Mouse (Mus musculus) left cerebral cortex, postnatal 10 days (tissue): ENCODE measurements around the gene Arl5b. TPM values are rescaled to one million over a fixed set of nuclear protein-coding genes. Genes with fewer than 3 reads are reported as not detected.

Experiments used
- DNase-seq, 2 experiments: peaks; one replicate each; pipeline ENCODE4 v3.0.0; 2021 to 2022; ENCODE audit warnings: low spot score in 2 of 2, mixed read lengths in 1 of 2; ENCODE audit errors: extremely low spot score in 1 of 2
- intact Hi-C: fragments of 180-260 bp; cut with DNase I; formaldehyde crosslinking; loops from one replicate; pipeline ENCODE4 v1.15.1; 2025
- total RNA-seq, 2 experiments: library from RNA; stranded (reverse); gene quantifications; 2 replicates each; pipeline ENCODE4 v1.2.3; 2021

Gene Arl5b
- total RNA-seq, 2 experiments from 2014 or later = 35.8 to 37.4 TPM

- DNase-seq = no peak
- intact Hi-C loops = no loop called here
These were observed 55.2 kb downstream of the Arl5b start for GRCm38 (mm10) chr2:15104386-15104785.

- no peak for DNase-seq
- intact Hi-C loops = no loop called here
These were observed 62.1 kb downstream of the Arl5b start for GRCm38 (mm10) chr2:15111290-15111689.

- no peak for DNase-seq
- intact Hi-C loops = no loop called here
These were observed 62.7 kb downstream of the Arl5b start for GRCm38 (mm10) chr2:15111808-15112440.

- no peak for DNase-seq
- intact Hi-C loops = no loop called here
These were observed 63.5 kb downstream of the Arl5b start for GRCm38 (mm10) chr2:15112741-15113140.

GRCm38 (mm10) chr2:15121217-15121680 lies 72.1 kb downstream of the Arl5b start:
- intact Hi-C loops = no loop called here
- no peak for DNase-seq

Other genes starting within 250 kb of the Arl5b start
- gene Nsun6, start 5.7 kb downstream of the Arl5b start, total RNA-seq = 10 to 100 TPM in 1 of 2 experiments, 1 to 10 TPM in 1; 9.4 to 13.4 TPM